Mouse (Mus musculus) kidney, postnatal 0 days (tissue): ENCODE data around the gene Olfr161. TPM values are rescaled to one million over a fixed set of nuclear protein-coding genes. Genes with fewer than 3 reads are reported as not detected.
"Not testable (repeated sequence)": the region's sequence is repeated elsewhere in the genome, so short reads cannot be mapped to it uniquely, and the experiment has no call there.

Source experiments
- ATAC-seq: fragments of 200-750 bp; cut with Nextera tagmentation; replicated peaks from 2 replicates; pipeline ENCODE4 v1.8.0; 2017; ENCODE audit warnings: low read depth, moderate number of reproducible peaks, moderate TSS enrichment, moderate library complexity; ENCODE audit not compliant: low FRiP score
- DNase-seq: peaks from one replicate; pipeline ENCODE4 v3.0.0-alpha.2; 2016; ENCODE audit warnings: low spot score
- H3K27ac ChIP-seq: fragments of 300-500 bp; sonication (generic); 2 replicates; pipeline ENCODE4 v1.5.1; 2014; ENCODE audit warnings: mild to moderate bottlenecking
- H3K27me3 ChIP-seq: fragments of 300-500 bp; sonication (generic); 2 replicates; pipeline ENCODE4 v1.6.1; 2014; ENCODE audit warnings: low read length, mixed read lengths; ENCODE audit not compliant: insufficient read depth
- H3K36me3 ChIP-seq: fragments of 300-500 bp; sonication (generic); 2 replicates; pipeline ENCODE4 v1.6.1; 2014; ENCODE audit warnings: low read length, mixed read lengths; ENCODE audit not compliant: insufficient read depth
- H3K4me1 ChIP-seq: fragments of 300-500 bp; sonication (generic); replicated peaks from 2 replicates; pipeline ENCODE4 v1.6.1; 2014; ENCODE audit warnings: antibody characterized with exemption, low read length, mixed read lengths; ENCODE audit not compliant: insufficient read depth
- H3K4me2 ChIP-seq: fragments of 300-500 bp; sonication (generic); 2 replicates; pipeline ENCODE4 v1.6.1; 2014; ENCODE audit warnings: mild to moderate bottlenecking, low read length, moderate library complexity, mixed read lengths
- H3K4me3 ChIP-seq: fragments of 300-500 bp; sonication (generic); replicated peaks from 2 replicates; pipeline ENCODE4 v1.5.1; 2014; ENCODE audit warnings: low read depth, low read length
- H3K9ac ChIP-seq: fragments of 300-500 bp; sonication (generic); 2 replicates; pipeline ENCODE4 v1.6.1; 2014; ENCODE audit warnings: low read depth, low read length
- H3K9me3 ChIP-seq: fragments of 300-500 bp; sonication (generic); replicated peaks from 2 replicates; pipeline ENCODE4 v1.6.1; 2016; ENCODE audit warnings: low read length, inconsistent platforms, mixed read lengths
- CTCF ChIP-seq: IDR thresholded peaks from 2 replicates; pipeline ENCODE4 v1.5.1; 2016; ENCODE audit warnings: antibody characterized with exemption, low read depth, mild to moderate bottlenecking, moderate library complexity
- WGBS: fragments of 180-500 bp; shearing (Covaris S2); extraction: QIAGEN DNeasy Blood & Tissue Kit; methylation state at CpG from one replicate; pipeline ENCODE4 v1.1.7; 2014; 5-methylcytosine and 5-hydroxymethylcytosine counted together
- polyA plus RNA-seq: library from polyadenylated mRNA; unstranded; fragments of >200 nt; fragmentation: Nextera tagmentation; extraction: Ambion mirVana; gene quantifications from 2 replicates; pipeline ENCODE4 v1.2.1, GENCODE M21; 2015

The Olfr161 gene
- polyA plus RNA-seq: not detected in 2 replicates

GRCm38 (mm10) chr16:3590691-3591090 lies at the start of gene Olfr161:
Gene Olfr161 (plus strand): TSS chr16:3591042.
- Histone ChIP-seq H3K9me3 (no peaks in the 10 kb centered on the region), H3K27me3 (no peaks in the 10 kb centered on the region), H3K4me3 (no peak within 1 kb of the TSS), H3K36me3 (no peaks in the 10 kb centered on the region), H3K27ac (no peak within 1 kb of the TSS), H3K4me2 (no peak within 1 kb of the TSS), H3K9ac (no peak within 1 kb of the TSS), H3K4me1 (no peaks in the 10 kb centered on the region)
- no peak for ATAC-seq
- 62% methylated on average over 1 of the region's 1 CpGs for WGBS
- no peak for TF ChIP-seq CTCF
- no peak for DNase-seq

GRCm38 (mm10) chr16:3563553-3563952 lies 27.3 kb upstream of the Olfr161 start:
- Histone ChIP-seq H3K9ac (no peak overlapping the region), H3K9me3 (no peaks in the 10 kb centered on the region), H3K27me3 (no peaks in the 10 kb centered on the region), H3K4me3 (no peak overlapping the region), H3K4me2 (no peak overlapping the region), H3K27ac (no peak overlapping the region), H3K36me3 (no peaks in the 10 kb centered on the region), H3K4me1 (no peaks in the 10 kb centered on the region)
- no peak for ATAC-seq
- DNase-seq: no peak
- no peak for TF ChIP-seq CTCF

GRCm38 (mm10) chr16:3577658-3578057 lies 13.2 kb upstream of the Olfr161 start:
- not testable (repeated sequence) for H3K9me3 ChIP-seq

GRCm38 (mm10) chr16:3578227-3578848 lies 12.5 kb upstream of the Olfr161 start:
- not testable (repeated sequence) for H3K9me3 ChIP-seq, H3K27me3 ChIP-seq

More at GRCm38 (mm10) chr16:3577658-3578057, 13.2 kb upstream of the Olfr161 start:
- not testable (repeated sequence) for H3K36me3 ChIP-seq, H3K27ac ChIP-seq, H3K9ac ChIP-seq, H3K4me3 ChIP-seq, H3K4me1 ChIP-seq, H3K4me2 ChIP-seq, ATAC-seq, DNase-seq, H3K27me3 ChIP-seq
- 76% methylated on average over 1 of the region's 1 CpGs for WGBS

GRCm38 (mm10) chr16:3631376-3631775 lies 40.5 kb downstream of the Olfr161 start:
- ATAC-seq, H3K4me1 ChIP-seq, H3K4me3 ChIP-seq, H3K27ac ChIP-seq, H3K9me3 ChIP-seq, DNase-seq, H3K27me3 ChIP-seq, H3K4me2 ChIP-seq, H3K9ac ChIP-seq, H3K36me3 ChIP-seq: not testable (repeated sequence)
- 84% methylated on average over 5 of the region's 5 CpGs for WGBS

More at GRCm38 (mm10) chr16:3578227-3578848, 12.5 kb upstream of the Olfr161 start:
- 86% methylated on average over 1 of the region's 1 CpGs for WGBS
- DNase-seq, H3K9ac ChIP-seq, H3K27ac ChIP-seq, H3K4me3 ChIP-seq, H3K36me3 ChIP-seq, H3K4me2 ChIP-seq, H3K4me1 ChIP-seq, ATAC-seq: not testable (repeated sequence)

- 25% methylated on average over 27 of the region's 27 CpGs for WGBS
- not testable (repeated sequence) for H3K36me3 ChIP-seq, H3K4me1 ChIP-seq, H3K27me3 ChIP-seq, H3K9me3 ChIP-seq, H3K27ac ChIP-seq
- DNase-seq (peak; percentile 21), ATAC-seq (peak; percentile 61; the same call in 1 of the 2 replicates)
- Histone ChIP-seq H3K4me2 (peak overlapping the region; percentile 54), H3K4me3 (peak overlapping the region; percentile 14; the same call in 1 of the 2 replicates), H3K9ac (peak overlapping the region; percentile 8; the same call in 1 of the 2 replicates)
- peak; percentile 54 for TF ChIP-seq CTCF
Measured at GRCm38 (mm10) chr16:3632572-3633361, 41.9 kb downstream of the Olfr161 start.

Other genes starting within 250 kb of the Olfr161 start
- not detected in 2 replicates for gene Mefv, start 127.1 kb downstream of the Olfr161 start, polyA plus RNA-seq
- gene Zfp263, start 153.1 kb downstream of the Olfr161 start, polyA plus RNA-seq: 29.6 and 32.2 TPM in 2 replicates
- gene Olfr15, start 239.8 kb downstream of the Olfr161 start, polyA plus RNA-seq: not detected in 2 replicates